Mouse (Mus musculus) telencephalon, adult 2 months (tissue): ENCODE data around the gene Cacna2d1.
A peak's percentile ranks its signal among the peaks of the same experiment; 100 is the strongest.

Experiments used
- DNase-seq: peaks from one replicate; pipeline ENCODE4 v3.0.0-alpha.2; 2011; ENCODE audit warnings: low read depth, low spot score

Cacna2d1 gene

DNA sequence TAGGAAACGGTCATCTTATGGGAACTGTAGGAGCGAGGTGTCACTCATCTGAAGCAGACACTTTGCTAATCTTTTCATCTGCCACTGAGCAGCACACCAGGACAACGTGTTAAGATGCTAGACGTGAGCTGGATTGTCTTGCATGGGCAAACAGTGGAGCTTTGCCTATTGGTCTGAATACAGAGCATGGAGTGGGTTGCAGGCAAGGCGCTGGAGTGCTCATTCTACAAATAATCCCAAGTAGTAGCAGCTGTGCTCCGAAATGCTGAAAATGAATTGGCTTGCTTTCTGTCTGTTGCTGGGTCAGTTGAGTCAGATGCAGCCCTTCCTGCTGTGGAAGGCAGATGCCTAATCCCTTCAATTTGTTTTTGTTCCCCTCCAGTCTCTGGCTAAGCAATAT lies 330.9 kb downstream of the Cacna2d1 start:
- DNase-seq = peak; percentile 32

DNA sequence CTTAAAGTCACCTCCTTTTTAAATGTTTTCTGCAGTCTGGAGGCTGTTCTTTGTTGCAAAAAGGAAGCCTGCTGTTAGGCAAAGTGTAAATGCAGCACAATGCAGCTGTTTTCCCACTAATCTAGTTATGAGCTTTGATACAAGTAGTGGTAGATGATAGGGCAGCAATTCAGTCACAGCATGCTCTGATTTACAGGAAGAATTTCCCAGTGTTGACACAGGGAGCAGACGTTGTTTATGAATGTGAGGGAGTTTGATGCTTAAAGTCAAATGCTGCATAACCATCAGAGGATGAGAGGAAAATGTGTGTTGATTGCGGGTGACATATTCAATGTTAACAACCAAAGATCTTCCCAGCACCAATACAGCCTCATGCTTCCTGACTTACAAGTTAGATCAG lies 342.6 kb downstream of the Cacna2d1 start:
- no peak for DNase-seq

GRCm38 (mm10) chr5:16281229-16281628 lies 346.7 kb downstream of the Cacna2d1 start:
- DNase-seq = no peak

DNA sequence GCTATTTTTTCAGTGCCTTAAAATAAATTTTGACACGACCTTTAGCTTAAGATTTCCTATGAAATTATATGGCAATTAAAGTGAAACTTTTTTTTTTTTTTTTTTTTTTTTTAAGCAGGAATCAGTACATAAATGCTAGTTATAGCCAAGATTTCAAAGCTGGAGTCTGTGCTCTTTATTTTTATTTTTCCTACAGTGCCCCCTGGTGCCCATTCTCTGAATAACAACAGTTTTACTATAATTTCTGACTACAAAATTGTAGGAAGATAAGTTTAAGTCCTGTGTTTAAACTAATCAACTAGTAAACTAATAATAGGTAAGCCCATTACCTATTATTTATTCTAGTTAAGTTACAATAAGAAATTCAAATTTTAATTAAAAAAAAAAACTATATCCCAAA lies 358.7 kb downstream of the Cacna2d1 start:
- DNase-seq = peak; percentile 19

DNA sequence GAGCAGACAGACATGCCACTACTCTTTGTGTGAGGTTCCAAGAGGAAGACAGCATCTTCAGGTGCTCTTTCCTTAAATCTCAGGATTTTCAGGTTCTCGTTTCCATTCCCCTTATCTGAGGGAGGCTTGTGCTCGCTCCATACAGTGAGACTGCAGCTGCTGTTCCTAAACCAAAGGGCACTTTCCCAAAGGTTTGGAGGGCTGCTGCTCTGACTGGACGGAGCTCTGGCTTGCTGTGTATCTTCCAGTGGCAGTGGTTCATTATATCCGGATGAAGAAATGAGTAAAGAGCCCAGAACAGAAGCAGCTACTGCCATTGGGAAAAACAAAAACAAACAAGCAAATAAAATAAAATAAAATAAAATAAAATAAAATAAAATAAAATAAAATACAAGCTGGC lies 359.3 kb downstream of the Cacna2d1 start:
- DNase-seq = no peak

DNA sequence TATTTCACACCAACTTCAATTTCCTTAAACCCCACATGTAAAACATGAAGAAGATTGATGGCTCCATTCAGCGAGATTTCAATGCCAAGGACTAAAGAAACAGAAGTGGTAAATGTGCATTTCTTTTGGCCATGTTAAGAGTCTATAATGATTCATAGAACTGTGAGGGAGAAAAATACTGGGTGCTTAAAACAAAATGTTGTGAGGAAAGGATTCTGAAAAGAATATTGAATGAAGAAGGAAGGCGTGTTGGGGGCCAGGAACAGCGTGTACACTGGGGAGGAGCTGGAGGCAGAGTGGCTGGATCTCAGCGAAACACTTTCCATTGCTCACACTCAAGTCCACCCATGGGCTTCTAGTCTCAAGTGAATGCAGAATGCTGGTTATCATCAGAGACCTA lies 360.2 kb downstream of the Cacna2d1 start:
- no peak for DNase-seq

DNA sequence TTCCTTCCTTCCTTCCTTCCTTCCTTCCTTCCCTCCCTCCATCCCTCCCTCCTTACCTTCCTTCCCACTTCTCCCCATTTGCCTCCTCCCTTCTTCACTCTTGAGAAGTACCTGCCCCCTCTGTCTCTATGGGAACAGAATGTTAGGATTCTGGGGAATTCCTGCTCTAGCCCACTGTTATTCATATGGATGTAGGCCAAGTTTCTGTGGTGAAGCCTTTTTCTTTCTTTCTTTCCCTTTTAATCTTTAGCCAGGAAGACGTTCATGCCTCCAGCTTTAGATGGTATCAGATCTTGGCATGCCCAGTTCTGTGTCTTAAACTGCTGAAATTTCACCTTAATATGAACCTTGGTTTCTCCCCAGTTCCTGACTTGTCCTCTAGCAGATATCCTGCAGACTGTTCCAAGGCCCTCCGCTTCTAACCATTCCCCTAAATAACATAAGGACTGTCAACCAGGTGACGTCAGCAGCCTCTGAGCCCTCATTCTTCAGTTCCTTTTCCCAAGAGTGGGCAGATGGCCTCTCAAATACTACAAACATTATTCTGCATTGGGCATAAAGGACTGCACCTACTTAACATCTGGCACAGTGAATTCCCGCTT lies 362.8 kb downstream of the Cacna2d1 start:
- peak; percentile 46 for DNase-seq

DNA sequence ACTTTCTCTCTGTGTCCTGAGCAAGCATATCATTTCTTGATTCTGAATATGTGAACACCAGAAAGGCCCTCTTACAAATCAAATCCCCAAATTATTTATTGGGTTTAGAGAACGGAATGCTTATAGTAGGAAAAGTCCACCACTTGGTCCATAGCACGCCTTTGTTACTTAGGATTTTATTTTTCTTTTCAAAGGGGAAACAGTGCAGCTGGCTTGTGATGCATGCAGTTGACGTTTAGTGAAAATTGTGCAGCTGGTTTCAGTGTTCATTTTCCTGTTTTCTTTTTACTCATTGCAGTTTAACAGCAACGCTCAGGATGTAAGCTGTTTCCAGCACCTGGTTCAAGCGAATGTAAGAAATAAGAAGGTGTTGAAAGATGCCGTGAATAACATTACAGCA lies 365.1 kb downstream of the Cacna2d1 start:
- DNase-seq = no peak

DNA sequence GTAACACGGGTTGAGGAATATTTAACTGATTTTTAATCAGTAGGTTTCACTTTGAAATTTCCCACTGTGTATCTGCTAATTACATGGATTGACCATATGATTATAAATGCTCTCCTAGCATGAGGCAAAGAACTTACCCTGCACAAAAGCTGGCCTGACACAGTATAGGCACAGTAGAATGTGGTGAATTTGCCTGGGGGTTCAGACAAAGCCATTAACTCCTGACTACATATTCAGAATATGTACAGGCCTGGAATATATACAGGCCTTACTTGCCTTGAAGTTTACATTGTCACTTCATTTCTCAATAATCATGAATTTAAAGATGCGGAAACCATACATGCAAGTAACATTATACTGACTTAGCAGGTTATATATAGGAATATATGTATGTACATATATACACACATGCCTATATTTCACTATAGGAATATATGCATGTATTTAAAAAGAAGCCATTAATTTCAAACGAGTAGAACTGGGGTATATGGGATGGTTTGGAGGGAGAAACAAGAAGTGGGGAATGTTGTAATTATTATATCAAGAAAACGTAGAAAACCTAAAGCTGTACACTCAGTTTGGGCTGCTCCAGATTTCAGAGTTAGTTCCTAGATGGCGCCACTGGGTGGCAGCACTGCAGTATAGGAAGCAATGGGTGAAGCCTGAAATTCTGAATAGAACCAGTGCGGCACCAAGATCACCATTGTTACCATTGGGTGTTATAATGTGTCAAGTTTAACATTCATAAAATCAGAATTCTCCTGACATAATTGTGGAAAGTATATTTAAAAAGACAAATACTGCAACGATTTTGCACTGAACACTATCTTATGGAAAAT lies 374.9 kb downstream of the Cacna2d1 start:
- DNase-seq = peak; percentile 36

- peak; percentile 36 for DNase-seq
These were observed 379.8 kb downstream of the Cacna2d1 start for GRCm38 (mm10) chr5:16314242-16314641.

DNA sequence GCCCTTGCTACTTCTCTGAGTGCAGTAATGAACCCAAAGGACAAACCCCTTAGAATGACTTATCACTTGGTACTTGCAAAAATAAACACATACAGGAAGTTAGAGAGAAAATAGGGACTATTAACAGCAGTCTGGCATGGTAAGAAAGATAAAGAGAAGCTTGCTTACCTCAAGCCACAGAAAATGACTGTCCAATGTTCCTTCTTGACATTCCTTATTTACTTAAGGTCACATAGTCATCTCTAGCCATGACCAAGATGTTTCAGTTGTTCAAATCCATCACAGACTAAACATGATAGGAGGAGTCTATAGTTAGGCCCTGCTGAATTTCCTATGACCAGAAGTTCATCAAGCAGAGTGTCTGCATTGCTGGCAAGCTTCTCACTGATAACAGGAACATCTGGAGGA lies 381.5 kb downstream of the Cacna2d1 start:
- DNase-seq = no peak

- DNase-seq = no peak
These were observed 383.3 kb downstream of the Cacna2d1 start for GRCm38 (mm10) chr5:16317680-16318242.

- DNase-seq = no peak
These were observed 392.1 kb downstream of the Cacna2d1 start for GRCm38 (mm10) chr5:16326610-16327009.

GRCm38 (mm10) chr5:16345393-16345792 lies 410.9 kb downstream of the Cacna2d1 start:
- no peak for DNase-seq

GRCm38 (mm10) chr5:16355816-16356215 lies 421.3 kb downstream of the Cacna2d1 start:
- peak; percentile 34 for DNase-seq

GRCm38 (mm10) chr5:16357709-16358108 lies 423.2 kb downstream of the Cacna2d1 start:
- DNase-seq = no peak

- no peak for DNase-seq
These were observed 427.6 kb downstream of the Cacna2d1 start for GRCm38 (mm10) chr5:16362076-16362475.

- DNase-seq = peak; percentile 54
These were observed 428.7 kb downstream of the Cacna2d1 start for GRCm38 (mm10) chr5:16363171-16363570.

- DNase-seq = no peak
These were observed 436.2 kb downstream of the Cacna2d1 start for GRCm38 (mm10) chr5:16370706-16371105.

DNA sequence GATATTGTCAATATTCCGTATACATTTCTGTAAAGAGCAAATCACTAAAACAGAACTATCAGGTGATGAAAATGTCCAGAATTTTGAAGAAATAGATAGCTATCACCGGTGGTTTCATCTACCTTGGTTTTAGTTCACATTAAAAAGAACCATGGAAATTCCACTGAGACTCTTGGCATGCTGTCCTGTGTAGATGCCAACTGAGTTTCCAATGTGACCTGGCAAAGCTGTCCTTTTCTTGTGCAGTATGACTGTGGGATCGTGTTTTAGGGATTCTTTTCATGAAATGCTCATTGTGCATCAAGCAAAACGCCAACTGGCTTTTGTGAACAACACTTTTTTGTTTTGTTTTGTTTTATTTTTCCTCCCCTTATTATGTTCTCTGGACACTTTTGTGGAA lies 439.5 kb downstream of the Cacna2d1 start:
- DNase-seq = no peak

DNA sequence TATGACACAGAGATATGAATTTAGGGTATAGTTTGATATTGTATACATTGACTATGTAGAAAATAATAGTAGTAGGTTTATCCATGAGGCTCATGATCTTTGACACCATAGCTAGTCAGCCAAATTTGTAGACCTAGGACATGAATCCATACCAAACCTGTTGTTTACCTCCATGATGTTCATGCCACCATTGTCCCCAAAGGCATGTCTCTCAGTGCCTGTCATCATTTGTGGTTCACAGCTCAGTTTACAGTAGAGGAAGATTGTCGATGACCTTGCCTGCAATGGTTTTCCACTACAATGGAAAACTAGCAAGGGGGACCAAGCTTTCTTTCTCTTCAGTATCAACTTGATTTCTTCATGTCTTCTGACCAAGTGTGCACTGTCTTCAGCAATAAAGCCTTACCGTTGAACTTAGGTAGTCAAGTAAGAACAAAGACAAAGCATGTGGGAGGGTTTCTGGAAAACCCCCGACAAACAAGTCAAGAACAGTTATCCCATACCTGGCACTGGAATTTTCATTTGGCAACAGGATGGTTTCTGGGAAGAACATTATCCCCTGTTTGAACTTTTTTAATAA lies 441.9 kb downstream of the Cacna2d1 start:
- no peak for DNase-seq

GRCm38 (mm10) chr5:16410011-16410410 lies 475.5 kb downstream of the Cacna2d1 start:
- DNase-seq = no peak

- DNase-seq = no peak
These were observed 480.2 kb downstream of the Cacna2d1 start for GRCm38 (mm10) chr5:16414693-16415092.
